Mouse (Mus musculus) MEL (cell line): ENCODE data around the gene Zmiz1. TPM values are rescaled to one million over a fixed set of nuclear protein-coding genes. Genes with fewer than 3 reads are reported as not detected.

Source experiments
- DNase-seq: peaks from one replicate; pipeline ENCODE4 v3.0.0; 2011; ENCODE audit warnings: low read depth, low spot score
- H3K27ac ChIP-seq: 2 replicates; pipeline ENCODE4 v1.5.1; 2012; ENCODE audit warnings: low read depth, mild to moderate bottlenecking, control low read depth, low read length, moderate library complexity; ENCODE audit not compliant: control insufficient read depth
- H3K27me3 ChIP-seq, 2 experiments: fragments of 150-350 bp in 1 of 2; sonication (generic) in 1 of 2; 2 replicates each; pipeline ENCODE4 v1.6.1; 2012; ENCODE audit warnings: low read length in 2 of 2, mild to moderate bottlenecking in 2 of 2, improper control_type of control experiment in 1 of 2, moderate library complexity in 1 of 2; ENCODE audit not compliant: insufficient read depth in 2 of 2, control insufficient read depth in 1 of 2
- H3K36me3 ChIP-seq, 2 experiments: 2 replicates each; pipeline ENCODE4 v1.6.1; 2012 to 2014; ENCODE audit warnings: low read length in 2 of 2, improper control_type of control experiment in 1 of 2, inconsistent platforms in 1 of 2, mild to moderate bottlenecking in 1 of 2; ENCODE audit not compliant: insufficient read depth in 2 of 2, control insufficient read depth in 1 of 2
- H3K4me1 ChIP-seq, 2 experiments: fragments of 150-350 bp in 1 of 2; sonication (generic) in 1 of 2; 2 replicates each; pipeline ENCODE4 v1.6.1; 2012; ENCODE audit warnings: low read length in 2 of 2, improper control_type of control experiment in 1 of 2, mild to moderate bottlenecking in 1 of 2; ENCODE audit not compliant: insufficient read depth in 2 of 2, control insufficient read depth in 1 of 2
- H3K4me3 ChIP-seq, 2 experiments: fragments of 150-350 bp in 1 of 2; sonication (generic) in 1 of 2; 2 replicates each; pipeline ENCODE4 v1.5.1; 2012; ENCODE audit warnings: low read depth in 2 of 2, low read length in 2 of 2, mild to moderate bottlenecking in 2 of 2, moderate library complexity in 2 of 2, control low read depth in 1 of 2, improper control_type of control experiment in 1 of 2; ENCODE audit not compliant: control insufficient read depth in 1 of 2, insufficient read depth in 1 of 2
- H3K79me2 ChIP-seq: 2 replicates; pipeline ENCODE4 v1.6.1; 2012; ENCODE audit warnings: mild to moderate bottlenecking, low read length, moderate library complexity; ENCODE audit not compliant: control insufficient read depth, poor library complexity, insufficient read depth
- H3K9ac ChIP-seq: 2 replicates; pipeline ENCODE4 v1.6.1; 2012; ENCODE audit warnings: low read depth, mild to moderate bottlenecking, control low read depth, low read length, moderate library complexity; ENCODE audit not compliant: control insufficient read depth, poor library complexity, severe bottlenecking
- H3K9me3 ChIP-seq: fragments of 150-350 bp; sonication (generic); replicated peaks from 2 replicates; pipeline ENCODE4 v1.6.1; 2012; ENCODE audit warnings: mild to moderate bottlenecking, low read length, improper control_type of control experiment, moderate library complexity; ENCODE audit not compliant: insufficient read depth
- BHLHE40 ChIP-seq: IDR thresholded peaks from 2 replicates; pipeline ENCODE4 v1.6.1; 2012; ENCODE audit warnings: low read depth, mild to moderate bottlenecking, inconsistent platforms, low read length, improper control_type of control experiment, borderline replicate concordance
- CHD2 ChIP-seq: IDR thresholded peaks from 2 replicates; pipeline ENCODE4 v1.6.1; 2011; ENCODE audit warnings: low read length, improper control_type of control experiment
- CTCF ChIP-seq, 3 experiments: IDR thresholded peaks in 2 of 3; conservative IDR thresholded peaks in 1 of 3; 2 replicates each; pipeline ENCODE4 v1.5.1; 2011 to 2012; ENCODE audit warnings: low read length in 3 of 3, low read depth in 2 of 3, mild to moderate bottlenecking in 2 of 3, improper control_type of control experiment in 1 of 3, inconsistent platforms in 1 of 3, mixed read lengths in 1 of 3, moderate library complexity in 1 of 3; ENCODE audit not compliant: control insufficient read depth in 1 of 3, insufficient read depth in 1 of 3, poor library complexity in 1 of 3, severe bottlenecking in 1 of 3
- E2F4 ChIP-seq: IDR thresholded peaks from 2 replicates; pipeline ENCODE4 v1.6.1; 2011; ENCODE audit warnings: low read depth, low read length, improper control_type of control experiment, borderline replicate concordance
- ELF1 ChIP-seq: IDR thresholded peaks from 2 replicates; pipeline ENCODE4 v1.6.1; 2014; ENCODE audit warnings: low read depth, mild to moderate bottlenecking, inconsistent platforms, low read length, improper control_type of control experiment, moderate library complexity
- ETS1 ChIP-seq: IDR thresholded peaks from 2 replicates; pipeline ENCODE4 v1.6.1; 2012; ENCODE audit warnings: low read depth, mild to moderate bottlenecking, inconsistent platforms, low read length, improper control_type of control experiment, moderate library complexity
- GABPA ChIP-seq: IDR thresholded peaks from 2 replicates; pipeline ENCODE4 v1.6.1; 2012; ENCODE audit warnings: low read depth, mild to moderate bottlenecking, inconsistent platforms, low read length, improper control_type of control experiment, moderate library complexity
- GATA1 ChIP-seq: IDR thresholded peaks from 2 replicates; pipeline ENCODE4 v1.6.1; 2011; ENCODE audit warnings: low read depth, low read length, improper control_type of control experiment
- MAX ChIP-seq: IDR thresholded peaks from 2 replicates; pipeline ENCODE4 v1.6.1; 2011; ENCODE audit warnings: low read length, improper control_type of control experiment
- MAZ ChIP-seq: IDR thresholded peaks from 2 replicates; pipeline ENCODE4 v1.6.1; 2012; ENCODE audit warnings: low read depth, mild to moderate bottlenecking, inconsistent platforms, low read length, improper control_type of control experiment
- MEF2A ChIP-seq: IDR thresholded peaks from 2 replicates; pipeline ENCODE4 v1.6.1; 2014; ENCODE audit warnings: low read depth, mild to moderate bottlenecking, inconsistent platforms, low read length, improper control_type of control experiment; ENCODE audit not compliant: poor library complexity, insufficient replicate concordance, severe bottlenecking; ENCODE audit errors: extremely low read depth
- MYC ChIP-seq: IDR thresholded peaks from 2 replicates; pipeline ENCODE4 v1.6.1; 2011; ENCODE audit warnings: low read depth, mild to moderate bottlenecking, low read length, improper control_type of control experiment, moderate library complexity
- NRF1 ChIP-seq: IDR thresholded peaks from 2 replicates; pipeline ENCODE4 v1.6.1; 2014; ENCODE audit warnings: low read depth, mild to moderate bottlenecking, inconsistent platforms, low read length, improper control_type of control experiment, moderate library complexity; ENCODE audit not compliant: poor library complexity, insufficient read depth, severe bottlenecking
- POLR2A ChIP-seq, 2 experiments: IDR thresholded peaks; 2 replicates each; pipeline ENCODE4 v1.6.1; 2011 to 2012; ENCODE audit warnings: low read length in 2 of 2, mild to moderate bottlenecking in 2 of 2, control low read depth in 1 of 2, improper control_type of control experiment in 1 of 2, low read depth in 1 of 2, moderate library complexity in 1 of 2; ENCODE audit not compliant: control insufficient read depth in 1 of 2, insufficient read depth in 1 of 2, poor library complexity in 1 of 2
- POLR2AphosphoS5 ChIP-seq: IDR thresholded peaks from 2 replicates; pipeline ENCODE4 v1.6.1; 2012; ENCODE audit warnings: low read depth, borderline replicate concordance, mild to moderate bottlenecking, inconsistent platforms, low read length, moderate library complexity, mixed read lengths
- RAD21 ChIP-seq: IDR thresholded peaks from 2 replicates; pipeline ENCODE4 v1.6.1; 2011; ENCODE audit warnings: mild to moderate bottlenecking, low read depth, low read length, improper control_type of control experiment
- RCOR1 ChIP-seq: IDR thresholded peaks from 2 replicates; pipeline ENCODE4 v1.6.1; 2012; ENCODE audit warnings: low read depth, mild to moderate bottlenecking, inconsistent platforms, low read length, improper control_type of control experiment
- polyA plus RNA-seq, 2 experiments: library from polyadenylated mRNA; stranded (reverse) in 1 of 2; unstranded in 1 of 2; fragments of >175 nt in 1 of 2; fragments of >200 nt in 1 of 2; gene quantifications; 2 replicates each; pipeline versions ENCODE4 v1.2.1 to v1.2.4; 2012; ENCODE audit warnings: low replicate concordance in 2 of 2, low read depth in 1 of 2; ENCODE audit not compliant: insufficient read length in 2 of 2, insufficient read depth in 1 of 2, missing spikeins in 1 of 2
- total RNA-seq: library from RNA; depleted of rRNA; stranded (reverse); fragments of 300-350 nt; gene quantifications from 2 replicates; pipeline ENCODE4 v1.2.3, GENCODE M21; 2012

Zmiz1 gene
- total and polyA plus RNA-seq, 3 experiments = 2.7 to 19.9 TPM; not detected in 1

GRCm38 (mm10) chr14:25474732-25475131 is 15.7 kb downstream of the Zmiz1 start:
- Histone ChIP-seq H3K27me3 (no peaks in the 10 kb centered on the region), H3K9me3 (no peaks in the 10 kb centered on the region), H3K36me3 (peaks cover 0 to 21% of the 10 kb centered on the region in 2 experiments; a peak in 2 of 4 replicates), H3K4me3 (no peak overlapping the region), H3K9ac (no peak overlapping the region), H3K79me2 (no peaks in the 10 kb centered on the region; the same call in 1 of the 2 replicates), H3K4me1 (peaks cover 10 to 44% of the 10 kb centered on the region in 2 experiments), H3K27ac (no peak overlapping the region)
- TF ChIP-seq BHLHE40 = no peak
- TF ChIP-seq RAD21 = no peak
- TF ChIP-seq E2F4 = no peak
- TF ChIP-seq POLR2A (IDR thresholded peaks at IDR 0.05; ENCODE audit: control insufficient read depth in 1 of 2, insufficient read depth in 1 of 2, low read depth in 1 of 2, low read length in 2 of 2, poor library complexity in 1 of 2) = no peak
- no peak for TF ChIP-seq GATA1
- TF ChIP-seq NRF1 = no peak
- TF ChIP-seq CTCF (IDR thresholded peaks at IDR 0.05 in 2 of 3, conservative IDR thresholded peaks at IDR 0.05 in 1 of 3; ENCODE audit: control insufficient read depth in 1 of 3, insufficient read depth in 1 of 3, low read depth in 2 of 3, low read length in 3 of 3, poor library complexity in 1 of 3, severe bottlenecking in 1 of 3) = no peak
- TF ChIP-seq POLR2AphosphoS5 = no peak
- no peak for TF ChIP-seq MAZ
- no peak for TF ChIP-seq ETS1
- no peak for TF ChIP-seq ELF1
- no peak for TF ChIP-seq CHD2
- no peak for TF ChIP-seq MYC
- TF ChIP-seq MAX = no peak
- no peak for TF ChIP-seq MEF2A
- no peak for TF ChIP-seq GABPA
- DNase-seq = no peak

- Histone ChIP-seq H3K79me2 (no peaks in the 10 kb centered on the region; the same call in 1 of the 2 replicates), H3K9ac (no peak overlapping the region), H3K27me3 (no peaks in the 10 kb centered on the region), H3K36me3 (peaks cover 0 to 20% of the 10 kb centered on the region in 2 experiments; a peak in 2 of 4 replicates), H3K9me3 (no peaks in the 10 kb centered on the region), H3K4me1 (peaks cover 12 to 39% of the 10 kb centered on the region in 2 experiments), H3K27ac (no peak overlapping the region), H3K4me3 (no peak overlapping the region)
- DNase-seq = no peak
- TF ChIP-seq RCOR1 (no peak), MYC (no peak)
These were observed 17.1 kb downstream of the Zmiz1 start for GRCm38 (mm10) chr14:25476048-25476447.
